Mouse (Mus musculus) E14TG2a.4 (cell line): ENCODE data around the gene Fanci.

ENCODE experiments used
- CTCF ChIP-seq: conservative IDR thresholded peaks from 2 replicates; pipeline ENCODE4 v1.5.1; 2014; ENCODE audit warnings: low read length
- NANOG ChIP-seq: IDR thresholded peaks from 2 replicates; pipeline ENCODE4 v1.6.1; 2014; ENCODE audit warnings: borderline replicate concordance, low read length, mixed read lengths

- TF ChIP-seq CTCF: no peak
- TF ChIP-seq NANOG: no peak
These were observed 44.5 kb upstream of the Fanci start for GRCm38 (mm10) chr7:79347108-79347813.
